Mouse (Mus musculus): Measurements from ENCODE around the gene Agps.

DNA sequence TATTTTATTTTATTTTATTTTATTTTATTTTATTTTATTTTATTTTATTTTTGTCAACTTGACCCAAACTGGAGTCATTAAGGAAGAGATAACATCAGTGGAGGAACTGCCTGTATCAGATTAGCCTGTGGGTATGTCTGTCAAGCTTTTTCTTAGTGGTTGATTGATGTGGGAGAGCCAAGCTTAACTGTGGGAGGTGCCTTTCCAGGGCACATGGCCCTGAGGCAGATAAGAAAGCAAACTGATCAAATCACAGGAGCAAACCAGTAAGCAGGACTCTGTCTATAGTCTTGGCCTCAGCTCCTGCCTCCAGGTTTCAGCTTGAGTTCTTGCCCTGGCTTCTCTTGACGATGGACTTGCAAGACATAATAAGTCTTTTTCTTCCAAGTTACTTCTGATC lies 6.4 kb upstream of the Agps start:
- TF ChIP-seq CTCF (IDR thresholded peaks at IDR 0.05; ENCODE audit: borderline replicate concordance, insufficient read depth, low read depth, low read length) (no peak), POLR2A (IDR thresholded peaks at IDR 0.05; ENCODE audit: borderline replicate concordance, insufficient read depth, low read length) (no peak)

Measured in cerebellum, adult 2 months (tissue).